Mouse (Mus musculus) testis, adult 2 months (tissue): ENCODE data around the gene Ctnnal1. TPM values are rescaled to one million over a fixed set of nuclear protein-coding genes. Genes with fewer than 3 reads are reported as not detected.

Experiments used
- H3K27ac ChIP-seq: fragments of 200-500 bp; 2 replicates; pipeline ENCODE4 v1.5.1; 2012; ENCODE audit warnings: low read depth, low read length; ENCODE audit not compliant: control insufficient read depth, insufficient read depth
- H3K27me3 ChIP-seq: fragments of 200-500 bp; 2 replicates; pipeline ENCODE4 v1.6.1; 2012; ENCODE audit warnings: mild to moderate bottlenecking, low read length, moderate library complexity; ENCODE audit not compliant: control insufficient read depth, insufficient read depth
- H3K36me3 ChIP-seq: fragments of 200-500 bp; 2 replicates; pipeline ENCODE4 v1.6.1; 2012; ENCODE audit warnings: mild to moderate bottlenecking, low read length; ENCODE audit not compliant: control insufficient read depth, insufficient read depth
- H3K4me1 ChIP-seq: fragments of 200-500 bp; 2 replicates; pipeline ENCODE4 v1.6.1; 2012; ENCODE audit warnings: low read length; ENCODE audit not compliant: control insufficient read depth, insufficient read depth
- H3K4me3 ChIP-seq: fragments of 200-500 bp; 2 replicates; pipeline ENCODE4 v1.5.1; 2012; ENCODE audit warnings: low read depth, mild to moderate bottlenecking, low read length, moderate library complexity, mixed read lengths; ENCODE audit not compliant: control insufficient read depth
- CTCF ChIP-seq: fragments of 200-500 bp; IDR thresholded peaks from 2 replicates; pipeline ENCODE4 v1.5.1; 2012; ENCODE audit warnings: low read depth, mild to moderate bottlenecking, inconsistent platforms, low read length, moderate library complexity; ENCODE audit not compliant: control insufficient read depth, insufficient read depth, insufficient replicate concordance
- POLR2A ChIP-seq: fragments of 200-500 bp; IDR thresholded peaks from 2 replicates; pipeline ENCODE4 v1.6.1; 2012; ENCODE audit warnings: low read depth, mild to moderate bottlenecking, inconsistent platforms, low read length, moderate library complexity; ENCODE audit not compliant: control insufficient read depth
- polyA plus RNA-seq: library from polyadenylated mRNA; depleted of rRNA; stranded (reverse); fragments of >200 nt; gene quantifications from 2 replicates; pipeline ENCODE4 v1.2.3, GENCODE M21; 2012; rRNA removed

Gene Ctnnal1
- polyA plus RNA-seq = 7.0 and 7.3 TPM in 2 replicates

GRCm38 (mm10) chr4:56865003-56865511, at the start of gene Ctnnal1:
Gene Ctnnal1 (minus strand): TSS chr4:56865188.
- no peak for TF ChIP-seq CTCF
- TF ChIP-seq POLR2A = peak; percentile 45; the same call in 1 of the 2 replicates
- Histone ChIP-seq H3K4me1 (peaks cover 10% of the 10 kb centered on the region), H3K4me3 (peak within 1 kb of the TSS; percentile 91), H3K27me3 (no peaks in the 10 kb centered on the region), H3K27ac (peak within 1 kb of the TSS; percentile 72), H3K36me3 (no peaks in the 10 kb centered on the region)

GRCm38 (mm10) chr4:56914761-56915160, 49.8 kb upstream of the Ctnnal1 start:
- H3K36me3 ChIP-seq = no peaks in the 10 kb centered on the region
- H3K27me3 ChIP-seq = no peaks in the 10 kb centered on the region
- TF ChIP-seq POLR2A = no peak
- no peak for TF ChIP-seq CTCF
- H3K4me1 ChIP-seq = no peaks in the 10 kb centered on the region
- H3K27ac ChIP-seq = no peak overlapping the region
- no peak overlapping the region for H3K4me3 ChIP-seq

- TF ChIP-seq POLR2A (no peak), CTCF (no peak)
- Histone ChIP-seq H3K27ac (no peak overlapping the region), H3K27me3 (no peaks in the 10 kb centered on the region), H3K4me3 (no peak overlapping the region), H3K36me3 (no peaks in the 10 kb centered on the region), H3K4me1 (no peaks in the 10 kb centered on the region)
Measured at GRCm38 (mm10) chr4:56914338-56914737, 49.4 kb upstream of the Ctnnal1 start.

GRCm38 (mm10) chr4:56912382-56913001, 47.5 kb upstream of the Ctnnal1 start:
- Histone ChIP-seq H3K27ac (no peak overlapping the region), H3K36me3 (no peaks in the 10 kb centered on the region; the same call in 1 of the 2 replicates), H3K4me1 (no peaks in the 10 kb centered on the region), H3K27me3 (no peaks in the 10 kb centered on the region), H3K4me3 (no peak overlapping the region)
- TF ChIP-seq CTCF (no peak), POLR2A (no peak)

- no peaks in the 10 kb centered on the region; the same call in 1 of the 2 replicates for H3K36me3 ChIP-seq
- no peaks in the 10 kb centered on the region for H3K27me3 ChIP-seq
- no peak overlapping the region for H3K4me3 ChIP-seq
- no peaks in the 10 kb centered on the region for H3K4me1 ChIP-seq
- TF ChIP-seq POLR2A (no peak), CTCF (no peak)
- H3K27ac ChIP-seq = no peak overlapping the region
Measured at GRCm38 (mm10) chr4:56909568-56909967, 44.6 kb upstream of the Ctnnal1 start.

GRCm38 (mm10) chr4:56907671-56908070, 42.7 kb upstream of the Ctnnal1 start:
- TF ChIP-seq POLR2A (no peak), CTCF (no peak)
- H3K36me3 ChIP-seq = no peaks in the 10 kb centered on the region; the same call in 1 of the 2 replicates
- no peaks in the 10 kb centered on the region for H3K27me3 ChIP-seq
- H3K4me3 ChIP-seq = no peak overlapping the region
- no peak overlapping the region for H3K27ac ChIP-seq
- no peaks in the 10 kb centered on the region for H3K4me1 ChIP-seq

GRCm38 (mm10) chr4:56906926-56907325, 41.9 kb upstream of the Ctnnal1 start:
- Histone ChIP-seq H3K36me3 (no peaks in the 10 kb centered on the region; the same call in 1 of the 2 replicates), H3K27me3 (no peaks in the 10 kb centered on the region), H3K4me1 (no peaks in the 10 kb centered on the region), H3K27ac (no peak overlapping the region), H3K4me3 (no peak overlapping the region)
- TF ChIP-seq POLR2A (no peak), CTCF (no peak)
